Mouse (Mus musculus) cortical plate, adult 2 months (tissue): Measurements from ENCODE around the gene Pygm.

Experiments
- CTCF ChIP-seq: fragments of 200-500 bp; IDR thresholded peaks from 2 replicates; pipeline ENCODE4 v1.5.1; 2011; ENCODE audit warnings: mild to moderate bottlenecking, control low read depth, low read length; ENCODE audit not compliant: insufficient read depth; ENCODE audit errors: extremely low read depth
- POLR2A ChIP-seq: fragments of 200-500 bp; IDR thresholded peaks from 2 replicates; pipeline ENCODE4 v1.6.1; 2011; ENCODE audit warnings: mild to moderate bottlenecking, low read length, control low read depth; ENCODE audit not compliant: insufficient read depth; ENCODE audit errors: extremely low read depth

DNA sequence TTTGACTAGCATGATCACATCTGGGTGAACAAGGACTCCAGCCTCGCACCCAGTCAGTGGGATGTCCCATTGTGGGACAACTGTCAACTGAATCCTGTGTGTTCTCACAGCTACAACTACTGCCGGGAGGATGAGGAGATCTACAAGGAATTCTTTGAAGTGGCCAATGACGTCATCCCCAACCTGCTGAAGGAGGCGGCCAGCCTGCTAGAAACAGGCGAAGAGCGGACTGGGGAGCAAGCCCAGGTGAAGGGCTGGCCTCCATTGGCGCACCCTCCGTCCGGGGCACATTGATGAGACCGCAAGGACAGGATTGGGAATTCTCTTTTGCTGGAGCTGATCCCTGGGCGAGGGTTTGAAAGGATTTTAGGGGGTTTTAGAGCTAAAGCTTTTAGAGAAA lies 45.5 kb upstream of the Pygm start:
- TF ChIP-seq CTCF: no peak
- no peak for TF ChIP-seq POLR2A
